25 mouse cellular contexts compared by ENCODE assay signal in the genomic region with DNA sequence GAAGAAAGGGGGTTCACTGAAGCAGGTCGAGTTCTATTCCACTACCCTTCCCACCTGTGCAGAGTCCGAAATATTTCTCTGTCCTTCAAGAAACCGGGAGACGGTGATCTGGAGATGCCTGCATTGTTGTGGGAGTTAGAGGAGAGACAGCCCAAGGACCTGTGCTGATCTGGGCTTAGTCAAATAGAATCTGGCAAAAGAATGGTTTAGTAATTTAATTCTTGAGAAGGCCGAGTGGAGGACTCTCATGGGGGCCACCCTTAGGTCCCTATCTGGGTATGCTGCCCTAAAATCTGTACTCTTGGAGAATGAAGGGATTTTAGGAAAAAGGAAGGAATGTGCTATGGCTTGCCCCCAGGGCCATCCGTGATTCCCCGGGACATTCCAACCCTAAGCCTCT. TPM values are rescaled to one million over a fixed set of nuclear protein-coding genes. Genes with fewer than 3 reads are reported as not detected.
A peak's percentile ranks its signal among the peaks of the same experiment; 100 is the strongest.
DNase-seq lines count a peak whose midpoint lies in the region; ATAC-seq and TF ChIP-seq lines count a peak whose summit lies in the region.
"Had no signal": no experiment of that assay in that cellular context is flagged by ENCODE, and none has a peak within 500 bp of the region (broad histone marks: within the 10 kb centered on the region; RNA-seq: fewer than 3 reads in every experiment).

No protein-coding gene starts in this region.

- H3K9ac ChIP-seq in embryonic facial prominence, embryonic 12.5 days, result peak overlapping the region; percentile 24; the same call in 1 of the 2 replicates
- peak overlapping the region; percentile 98 for H3K9ac ChIP-seq in limb, embryonic 12.5 days (replicated peaks)
- no peak overlapping the region for H3K9ac ChIP-seq in stomach, embryonic 15.5 days
- H3K9ac ChIP-seq: forebrain, embryonic 12.5 days; heart, embryonic 15.5 days; hindbrain, embryonic 14.5 days; intestine, embryonic 15.5 days; liver, embryonic 13.5 days; midbrain, embryonic 13.5 days; neural tube, embryonic 13.5 days had no signal

- peak overlapping the region; percentile 58 for H3K4me2 ChIP-seq in embryonic facial prominence, embryonic 12.5 days (replicated peaks)
- peak overlapping the region; percentile 74 for H3K4me2 ChIP-seq in limb, embryonic 12.5 days
- H3K4me2 ChIP-seq in stomach, embryonic 15.5 days, result peak overlapping the region; percentile 53
- H3K4me2 ChIP-seq: forebrain, embryonic 12.5 days; heart, embryonic 15.5 days; hindbrain, embryonic 14.5 days; intestine, embryonic 15.5 days; liver, embryonic 13.5 days; midbrain, embryonic 13.5 days; neural tube, embryonic 13.5 days had no signal

- no peak for TF ChIP-seq CTCF in cerebellum, adult 2 months (IDR thresholded peaks at IDR 0.05; ENCODE audit: borderline replicate concordance, insufficient read depth, low read depth, low read length)

- TF ChIP-seq POLR2A in cerebellum, adult 2 months (IDR thresholded peaks at IDR 0.05; ENCODE audit: borderline replicate concordance, insufficient read depth, low read length), result no peak

- no peaks in the 10 kb centered on the region for H3K9me3 ChIP-seq in embryonic facial prominence, embryonic 10.5 days
- H3K9me3 ChIP-seq in embryonic facial prominence, embryonic 12.5 days, result no peaks in the 10 kb centered on the region
- H3K9me3 ChIP-seq in limb, embryonic 12.5 days, result no peaks in the 10 kb centered on the region
- H3K9me3 ChIP-seq in stomach, embryonic 15.5 days, result no peaks in the 10 kb centered on the region
- H3K9me3 ChIP-seq: forebrain, embryonic 12.5 days; G1E; heart, embryonic 15.5 days; intestine, embryonic 15.5 days; liver, embryonic 13.5 days; midbrain, embryonic 13.5 days; neural tube, embryonic 13.5 days had no signal

- H3K36me3 ChIP-seq in embryonic facial prominence, embryonic 10.5 days (replicated peaks), result no peaks in the 10 kb centered on the region
- H3K36me3 ChIP-seq in embryonic facial prominence, embryonic 12.5 days, result no peaks in the 10 kb centered on the region
- no peaks in the 10 kb centered on the region; the same call in 1 of the 2 replicates for H3K36me3 ChIP-seq in limb, embryonic 12.5 days
- H3K36me3 ChIP-seq in stomach, embryonic 15.5 days, result no peaks in the 10 kb centered on the region
- H3K36me3 ChIP-seq: forebrain, embryonic 12.5 days; G1E; heart, embryonic 15.5 days; intestine, embryonic 15.5 days; liver, embryonic 13.5 days; midbrain, embryonic 13.5 days; neural tube, embryonic 13.5 days had no signal

- H3K27me3 ChIP-seq in embryonic facial prominence, embryonic 10.5 days (replicated peaks; ENCODE audit: low read depth, poor library complexity, severe bottlenecking), result peaks cover 100% of the 10 kb centered on the region
- peaks cover 80% of the 10 kb centered on the region for H3K27me3 ChIP-seq in embryonic facial prominence, embryonic 12.5 days
- H3K27me3 ChIP-seq in limb, embryonic 12.5 days, result peaks cover 91% of the 10 kb centered on the region
- H3K27me3 ChIP-seq in stomach, embryonic 15.5 days (replicated peaks), result peaks cover 49% of the 10 kb centered on the region
- H3K27me3 ChIP-seq in cerebellum, adult 2 months (ENCODE audit: control insufficient read depth, insufficient read depth, low read length), result peaks cover 28% of the 10 kb centered on the region

- H3K4me1 ChIP-seq in embryonic facial prominence, embryonic 10.5 days, result peaks cover 48% of the 10 kb centered on the region
- H3K4me1 ChIP-seq in embryonic facial prominence, embryonic 12.5 days, result peaks cover 22% of the 10 kb centered on the region
- H3K4me1 ChIP-seq in limb, embryonic 12.5 days (replicated peaks), result peaks cover 46% of the 10 kb centered on the region
- H3K4me1 ChIP-seq in stomach, embryonic 15.5 days, result peaks cover 11% of the 10 kb centered on the region; the same call in 1 of the 2 replicates
- H3K4me1 ChIP-seq in cerebellum, adult 2 months (ENCODE audit: control insufficient read depth, insufficient read depth, low read length), result no peaks in the 10 kb centered on the region

- peak; percentile 41 for DNase-seq in embryonic facial prominence, embryonic 10.5 days (ENCODE audit: low spot score)
- DNase-seq in cerebellum, adult 2 months, result no peak
- DNase-seq in frontal cortex, postnatal 36 days (ENCODE audit: low spot score in 2 of 2), result no peak
- DNase-seq in layer of hippocampus, adult 9-11 months, result no peak
- DNase-seq: adrenal gland, postnatal 36 days; B cell, adult 2 months; cerebellum, adult 9-11 months; gastrocnemius, postnatal 36 days; heart, postnatal 36 days; kidney, postnatal 25 days; liver, embryonic 13.5 days; lung, adult 2 months; right cerebral cortex, postnatal 4 days had no signal

- WGBS in embryonic facial prominence, embryonic 10.5 days, result 4% methylated on average over 7 of the region's 7 CpGs
- whole genome bisulfite sequencing in embryonic facial prominence, embryonic 12.5 days, result 5% methylated on average over 7 of the region's 7 CpGs
- WGBS in limb, embryonic 12.5 days, result 5% methylated on average over 7 of the region's 7 CpGs
- 23% methylated on average over 7 of the region's 7 CpGs for WGBS in stomach, embryonic 15.5 days
- 4% methylated on average over 7 of the region's 7 CpGs for WGBS in cerebellum, adult 2 months

- peak overlapping the region; percentile 63 for H3K4me3 ChIP-seq in embryonic facial prominence, embryonic 10.5 days
- peak overlapping the region; percentile 54 for H3K4me3 ChIP-seq in embryonic facial prominence, embryonic 12.5 days
- peak overlapping the region; percentile 71 for H3K4me3 ChIP-seq in limb, embryonic 12.5 days (replicated peaks)
- H3K4me3 ChIP-seq in stomach, embryonic 15.5 days (replicated peaks), result peak overlapping the region; percentile 64
- H3K4me3 ChIP-seq in cerebellum, adult 2 months (replicated peaks; ENCODE audit: insufficient read depth, low read depth, low read length), result no peak overlapping the region
- H3K4me3 ChIP-seq: erythroblast, embryonic 14.5 days; forebrain, embryonic 12.5 days; heart, embryonic 15.5 days; intestine, embryonic 15.5 days; liver, embryonic 13.5 days; midbrain, embryonic 13.5 days; neural tube, embryonic 13.5 days had no signal

- ATAC-seq in embryonic facial prominence, embryonic 12.5 days (ENCODE audit: insufficient number of reproducible peaks, insufficient read depth, low FRiP score, low TSS enrichment), result no peak
- no peak for ATAC-seq in limb, embryonic 12.5 days (ENCODE audit: insufficient number of reproducible peaks, insufficient read depth, low FRiP score, low TSS enrichment, low read depth)
- no peak for ATAC-seq in stomach, embryonic 15.5 days (ENCODE audit: insufficient read depth, low FRiP score, low read depth)
- ATAC-seq: intestine, embryonic 15.5 days; midbrain, embryonic 13.5 days; Patski had no signal

- peak overlapping the region; percentile 60 for H3K27ac ChIP-seq in embryonic facial prominence, embryonic 10.5 days (replicated peaks)
- peak overlapping the region; percentile 58 for H3K27ac ChIP-seq in embryonic facial prominence, embryonic 12.5 days
- peak overlapping the region; percentile 99 for H3K27ac ChIP-seq in limb, embryonic 12.5 days
- peak overlapping the region; percentile 33 for H3K27ac ChIP-seq in stomach, embryonic 15.5 days
- H3K27ac ChIP-seq in cerebellum, adult 2 months (ENCODE audit: insufficient read depth, low read length), result no peak overlapping the region
- H3K27ac ChIP-seq: forebrain, embryonic 12.5 days; heart, embryonic 15.5 days; hindbrain, embryonic 14.5 days; intestine, embryonic 15.5 days; liver, embryonic 13.5 days; midbrain, embryonic 13.5 days; neural tube, embryonic 13.5 days had no signal

RNA-seq across cellular contexts. Expression of a gene that starts 2.1 kb away (rescaled TPM):
- polyA plus RNA-seq in embryonic facial prominence, embryonic 10.5 days (2016; fragmentation: Nextera tagmentation; extraction: Ambion mirVana), result 44.2 and 52.9 TPM in 2 replicates
- 99.0 and 157 TPM in 2 replicates for polyA plus RNA-seq in embryonic facial prominence, embryonic 12.5 days (2016; fragmentation: Nextera tagmentation; extraction: Ambion mirVana)
- polyA plus RNA-seq in limb, embryonic 12.5 days (2016; fragmentation: Nextera tagmentation; extraction: Ambion mirVana), result 174 and 206 TPM in 2 replicates
- 138 and 168 TPM in 2 replicates for polyA plus RNA-seq in stomach, embryonic 15.5 days (2015; fragmentation: Nextera tagmentation; extraction: Ambion mirVana)
- 0.03 and 0.05 TPM in 2 replicates for polyA plus RNA-seq in cerebellum, adult 2 months (2012; rRNA removed)
- polyA plus RNA-seq: G1E; hindbrain, embryonic 14.5 days; neural tube, embryonic 13.5 days; Patski had no signal

RNA-seq across cellular contexts. Expression of a gene that starts 49.6 kb away (rescaled TPM):
- polyA plus RNA-seq in embryonic facial prominence, embryonic 10.5 days (2016; fragmentation: Nextera tagmentation; extraction: Ambion mirVana), result not detected in 2 replicates
- polyA plus RNA-seq in embryonic facial prominence, embryonic 12.5 days (2016; fragmentation: Nextera tagmentation; extraction: Ambion mirVana), result not detected in 2 replicates
- polyA plus RNA-seq in limb, embryonic 12.5 days (2016; fragmentation: Nextera tagmentation; extraction: Ambion mirVana), result 0.15 TPM in 1 of 2 replicates, not detected in the other
- 0.10 TPM in 1 of 2 replicates, not detected in the other for polyA plus RNA-seq in stomach, embryonic 15.5 days (2015; fragmentation: Nextera tagmentation; extraction: Ambion mirVana)
- 0.51 and 0.65 TPM in 2 replicates for polyA plus RNA-seq in cerebellum, adult 2 months (2012; rRNA removed)
- polyA plus RNA-seq: erythroblast, embryonic 14.5 days; forebrain, embryonic 12.5 days; G1E; heart, embryonic 15.5 days; hindbrain, embryonic 14.5 days; intestine, embryonic 15.5 days; liver, embryonic 13.5 days; neural tube, embryonic 13.5 days had no signal

Comparison
In these comparisons a context has a peak if more than half of its experiments do, and no peak if none do; other contexts are left out.
1. RNA of a gene that starts 2.1 kb away (polyA plus RNA-seq): 174 to 206 TPM in limb, embryonic 12.5 days, 138 to 168 TPM in stomach, embryonic 15.5 days, 99.0 to 157 TPM in embryonic facial prominence, embryonic 12.5 days and 44.2 to 52.9 TPM in embryonic facial prominence, embryonic 10.5 days; 0.03 to 0.05 TPM in cerebellum, adult 2 months; every median in the first group is over 10 times any median in the second.
2. Peak in every context shown above with its lines, with median percentiles within 50 percentile points of each other: H3K4me2 ChIP-seq.